Mouse (Mus musculus): Measurements from ENCODE around the gene Gm49394. TPM values are rescaled to one million over a fixed set of nuclear protein-coding genes. Genes with fewer than 3 reads are reported as not detected.

The Gm49394 gene
- total RNA-seq, 1 experiment from 2014 or later: not detected

DNA sequence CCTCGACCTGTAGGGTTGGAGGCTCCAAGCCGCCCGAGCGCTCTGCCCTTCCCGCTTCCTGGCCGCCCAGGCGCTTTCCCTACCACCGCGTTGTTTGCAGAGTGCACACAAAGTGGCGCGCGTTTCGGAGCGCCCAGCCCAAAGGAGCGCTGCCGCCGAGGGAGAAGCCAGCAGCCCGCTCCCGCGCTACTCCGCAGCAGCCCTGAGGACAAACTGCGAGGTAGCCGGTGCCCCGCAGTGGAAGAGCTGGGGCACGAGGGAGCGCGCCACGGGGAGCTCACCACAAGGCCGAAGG lies 9.1 kb downstream of the Gm49394 start:
- ATAC-seq (replicated peaks; ENCODE audit: insufficient number of reproducible peaks, low FRiP score, low TSS enrichment, poor library complexity, severe bottlenecking): no peak

- ATAC-seq (replicated peaks; ENCODE audit: insufficient number of reproducible peaks, low FRiP score, low TSS enrichment, poor library complexity, severe bottlenecking): no peak
Observed at GRCm38 (mm10) chr7:142659767-142660650, 9.7 kb downstream of the Gm49394 start.

DNA sequence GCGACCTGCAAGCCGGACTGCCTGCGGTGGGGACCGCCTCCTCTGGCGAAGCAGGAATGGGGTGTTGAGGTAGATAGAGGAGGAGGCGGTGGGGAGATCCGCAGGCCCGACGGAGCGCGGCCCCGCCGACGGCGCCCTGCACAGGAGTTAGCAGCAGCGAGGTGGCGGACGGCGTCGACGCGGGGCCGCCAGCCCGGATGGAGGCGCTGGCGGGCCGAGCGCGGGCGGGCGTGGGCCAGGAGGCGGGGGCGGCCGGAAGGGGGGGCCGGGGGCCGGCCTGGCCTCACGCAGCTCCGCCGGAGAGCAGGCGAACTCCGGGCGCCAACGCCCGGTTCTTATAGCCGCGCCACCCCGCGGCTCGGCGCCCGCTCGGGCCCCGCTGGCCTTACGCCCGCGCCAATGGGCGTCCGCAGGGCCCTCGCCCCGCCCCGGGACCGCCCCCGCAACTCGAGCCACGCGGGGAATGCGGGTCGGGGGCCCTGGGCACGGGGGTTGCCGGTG lies 10.5 kb downstream of the Gm49394 start:
- ATAC-seq (replicated peaks; ENCODE audit: insufficient number of reproducible peaks, low FRiP score, low TSS enrichment, poor library complexity, severe bottlenecking): no peak

GRCm38 (mm10) chr7:142658681-142659180 lies 11.0 kb downstream of the Gm49394 start:
- ATAC-seq (replicated peaks; ENCODE audit: insufficient number of reproducible peaks, low FRiP score, low TSS enrichment, poor library complexity, severe bottlenecking): no peak

- no peak for ATAC-seq (replicated peaks; ENCODE audit: insufficient number of reproducible peaks, low FRiP score, low TSS enrichment, poor library complexity, severe bottlenecking)
Observed at GRCm38 (mm10) chr7:142657821-142658614, 11.7 kb downstream of the Gm49394 start.

GRCm38 (mm10) chr7:142657341-142657791 lies 12.4 kb downstream of the Gm49394 start:
- no peak for ATAC-seq (replicated peaks; ENCODE audit: insufficient number of reproducible peaks, low FRiP score, low TSS enrichment, poor library complexity, severe bottlenecking)

- no peak for ATAC-seq (replicated peaks; ENCODE audit: insufficient number of reproducible peaks, low FRiP score, low TSS enrichment, poor library complexity, severe bottlenecking)
Observed at GRCm38 (mm10) chr7:142656055-142656454, 13.7 kb downstream of the Gm49394 start.

DNA sequence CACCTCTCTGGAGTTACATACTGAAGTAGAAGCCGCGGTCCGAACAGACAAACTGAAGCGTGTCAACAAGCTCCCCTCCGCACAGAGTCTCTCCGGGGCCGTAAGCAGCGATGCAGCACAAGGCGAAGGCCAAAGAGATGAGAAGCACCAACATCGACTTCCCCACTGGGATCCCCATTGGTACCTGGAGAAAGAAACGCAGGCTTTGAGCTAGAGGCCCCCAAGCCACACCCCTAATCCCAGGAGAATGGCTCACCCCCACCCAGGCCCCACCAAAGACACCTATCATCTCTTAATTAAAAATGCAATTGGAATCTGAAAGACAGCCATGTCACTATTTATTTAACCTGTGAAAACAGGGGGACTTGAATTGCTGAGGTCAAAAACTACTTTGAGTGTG lies 14.1 kb downstream of the Gm49394 start:
- no peak for ATAC-seq (replicated peaks; ENCODE audit: insufficient number of reproducible peaks, low FRiP score, low TSS enrichment, poor library complexity, severe bottlenecking)

GRCm38 (mm10) chr7:142653726-142654125 lies 16.0 kb downstream of the Gm49394 start:
- no peak for ATAC-seq (replicated peaks; ENCODE audit: insufficient number of reproducible peaks, low FRiP score, low TSS enrichment, poor library complexity, severe bottlenecking)

DNA sequence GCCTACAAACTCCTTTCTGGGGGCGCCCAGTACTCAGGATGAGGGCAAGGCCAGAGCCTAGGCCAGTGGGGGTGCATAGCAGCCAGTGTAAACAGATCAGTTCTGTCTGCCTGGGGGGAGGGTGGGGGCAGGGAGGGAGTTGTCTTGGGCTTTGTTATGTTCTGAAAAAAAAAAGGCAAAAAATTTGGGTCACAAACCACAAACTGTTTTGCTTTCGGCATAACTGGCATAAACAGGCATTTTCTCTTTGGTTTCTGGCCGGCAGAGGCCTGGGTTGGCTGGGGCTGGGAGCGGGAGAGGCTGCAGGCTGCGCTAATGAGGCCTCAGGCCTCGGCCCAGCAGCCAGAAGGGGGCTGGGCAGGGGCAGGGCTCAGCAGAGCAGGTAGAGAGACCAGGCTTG lies 23.1 kb downstream of the Gm49394 start:
- ATAC-seq (replicated peaks; ENCODE audit: insufficient number of reproducible peaks, low FRiP score, low TSS enrichment, poor library complexity, severe bottlenecking): no peak

GRCm38 (mm10) chr7:142645045-142645444 lies 24.7 kb downstream of the Gm49394 start:
- no peak for ATAC-seq (replicated peaks; ENCODE audit: insufficient number of reproducible peaks, low FRiP score, low TSS enrichment, poor library complexity, severe bottlenecking)

DNA sequence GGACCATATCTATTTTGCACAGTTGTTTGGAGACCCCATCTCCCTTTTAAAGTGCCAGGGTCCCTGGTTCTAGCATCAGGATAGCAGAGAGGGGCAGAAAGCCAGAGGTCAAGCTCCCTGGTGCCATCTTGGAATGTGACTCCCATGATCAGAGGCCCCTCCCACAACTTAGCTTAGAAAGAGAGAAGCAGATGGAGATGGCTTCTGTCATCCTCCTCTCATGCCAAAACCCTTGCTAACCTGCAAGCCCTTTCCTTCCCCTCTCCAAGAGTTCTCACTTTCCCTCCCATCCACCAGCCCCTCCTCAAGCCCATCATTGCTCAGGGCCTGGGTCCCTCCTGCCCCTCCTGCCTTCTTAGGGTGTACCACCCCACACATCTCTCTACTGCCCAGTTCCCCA lies 33.6 kb downstream of the Gm49394 start:
- no peak for ATAC-seq (replicated peaks; ENCODE audit: insufficient number of reproducible peaks, low FRiP score, low TSS enrichment, poor library complexity, severe bottlenecking)

- ATAC-seq (replicated peaks; ENCODE audit: insufficient number of reproducible peaks, low FRiP score, low TSS enrichment, poor library complexity, severe bottlenecking): no peak
Observed at GRCm38 (mm10) chr7:142630691-142631090, 39.1 kb downstream of the Gm49394 start.

- ATAC-seq (replicated peaks; ENCODE audit: insufficient number of reproducible peaks, low FRiP score, low TSS enrichment, poor library complexity, severe bottlenecking): no peak
Observed at GRCm38 (mm10) chr7:142629806-142630205, 39.9 kb downstream of the Gm49394 start.

- ATAC-seq (replicated peaks; ENCODE audit: insufficient number of reproducible peaks, low FRiP score, low TSS enrichment, poor library complexity, severe bottlenecking): no peak
Observed at GRCm38 (mm10) chr7:142622180-142622579, 47.6 kb downstream of the Gm49394 start.

GRCm38 (mm10) chr7:142613077-142613476 lies 56.7 kb downstream of the Gm49394 start:
- ATAC-seq (replicated peaks; ENCODE audit: insufficient number of reproducible peaks, low FRiP score, low TSS enrichment, poor library complexity, severe bottlenecking): no peak

DNA sequence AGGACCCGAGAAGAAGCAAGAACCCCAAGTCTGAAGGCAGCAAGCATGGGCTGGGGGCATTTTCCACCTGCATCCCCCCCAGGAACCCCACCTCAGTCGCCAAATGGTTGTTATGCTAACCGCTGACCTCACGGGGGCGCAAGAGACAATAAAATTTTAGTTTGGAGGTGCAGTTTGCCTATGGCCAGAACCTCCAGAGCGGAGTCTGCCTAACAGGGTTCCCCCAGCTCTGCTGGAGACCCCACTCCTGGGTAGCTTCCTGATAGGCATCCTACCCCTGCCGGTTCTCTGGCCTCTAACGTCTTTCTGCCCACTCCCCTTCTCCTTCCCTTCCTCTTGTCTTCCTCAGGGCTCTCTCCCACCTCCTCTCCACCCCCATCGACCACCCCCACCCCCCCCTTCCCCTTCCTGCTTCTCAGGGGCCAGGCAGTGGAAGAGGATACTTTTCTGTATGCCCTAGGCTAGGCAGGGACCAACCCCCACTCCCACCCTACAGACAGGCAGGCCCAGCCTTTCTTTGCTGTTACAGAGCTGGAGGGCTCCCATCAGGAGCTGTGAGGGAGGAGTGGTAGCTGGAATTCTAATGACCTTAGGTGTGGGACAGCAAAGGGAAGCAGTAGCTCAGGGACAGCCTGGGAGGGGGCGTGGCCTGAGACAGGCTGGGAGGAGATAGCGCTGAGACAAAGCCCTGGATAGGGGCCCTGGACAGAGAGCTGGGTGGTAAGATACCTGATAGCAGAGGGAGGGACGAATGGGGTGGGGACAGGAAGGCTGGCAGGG lies 58.9 kb downstream of the Gm49394 start:
- no peak for ATAC-seq (replicated peaks; ENCODE audit: insufficient number of reproducible peaks, low FRiP score, low TSS enrichment, poor library complexity, severe bottlenecking)

GRCm38 (mm10) chr7:142600921-142601320 lies 68.8 kb downstream of the Gm49394 start:
- no peak for ATAC-seq (replicated peaks; ENCODE audit: insufficient number of reproducible peaks, low FRiP score, low TSS enrichment, poor library complexity, severe bottlenecking)

Data from monocyte, adult 5-6 weeks (primary cell).